Mouse (Mus musculus) c-Kit-positive CD71-positive TER-119-negative erythroid progenitor cells, embryonic 14.5 days (primary cell): Measurements from ENCODE around the gene Aagab.

Source experiments
- DNase-seq: peaks from one replicate; pipeline ENCODE4 v3.0.0-alpha.2; 2013; ENCODE audit warnings: low read depth

The Aagab gene

DNA sequence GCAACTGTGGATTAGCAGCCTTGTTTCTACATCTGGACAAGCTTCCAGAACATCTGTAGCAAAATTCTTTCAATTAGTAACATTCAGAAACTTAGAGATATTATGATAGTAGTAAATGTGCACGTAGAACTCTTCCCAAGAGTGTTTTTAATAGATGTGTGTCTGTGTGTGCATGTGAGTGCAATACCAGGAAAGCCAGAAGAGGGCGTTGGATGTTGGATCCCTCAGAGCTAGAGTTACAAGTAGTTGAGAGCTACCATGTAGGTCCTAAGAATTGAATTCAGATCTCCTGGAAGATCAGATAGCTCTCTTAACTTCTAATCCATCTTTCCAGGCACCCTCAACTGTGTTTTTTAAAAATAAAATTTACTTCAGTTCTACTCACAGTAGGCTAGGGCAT, 4.1 kb downstream of the Aagab start:
- DNase-seq: peak; percentile 30

- no peak for DNase-seq
These were observed 5.5 kb downstream of the Aagab start for GRCm38 (mm10) chr9:63608006-63608405.

- no peak for DNase-seq
These were observed 6.8 kb downstream of the Aagab start for GRCm38 (mm10) chr9:63609246-63609645.

GRCm38 (mm10) chr9:63609776-63610175, 7.3 kb downstream of the Aagab start:
- DNase-seq: no peak

- DNase-seq: no peak
These were observed 7.8 kb downstream of the Aagab start for GRCm38 (mm10) chr9:63610231-63610630.

DNA sequence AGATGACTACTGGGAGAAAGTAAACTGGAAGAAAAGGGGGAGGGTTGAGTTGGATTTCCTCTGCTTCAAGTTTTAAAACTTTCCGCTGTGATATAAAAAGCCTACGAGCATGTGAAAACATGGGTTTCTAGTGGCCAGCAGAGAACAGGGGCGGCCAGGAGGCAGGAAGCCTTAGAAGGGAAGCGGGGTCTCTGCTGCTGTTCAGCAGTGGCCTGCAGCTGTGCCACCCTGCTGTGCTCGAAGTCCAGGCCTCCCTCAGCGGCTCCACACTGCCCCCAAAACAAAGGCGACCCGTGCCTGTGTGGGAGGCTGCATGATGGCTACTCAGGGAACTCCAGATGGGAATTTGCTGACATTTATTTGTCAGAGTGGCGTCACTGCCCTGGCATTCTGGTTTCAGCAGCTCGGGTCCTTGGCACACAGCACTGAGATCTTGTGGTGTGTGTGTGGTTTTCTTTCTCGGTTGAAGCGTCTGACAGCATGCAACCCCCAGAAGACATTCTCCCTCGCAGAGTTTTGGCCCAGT, 8.4 kb downstream of the Aagab start:
- DNase-seq: no peak

GRCm38 (mm10) chr9:63611967-63612366, 9.5 kb downstream of the Aagab start:
- no peak for DNase-seq

DNA sequence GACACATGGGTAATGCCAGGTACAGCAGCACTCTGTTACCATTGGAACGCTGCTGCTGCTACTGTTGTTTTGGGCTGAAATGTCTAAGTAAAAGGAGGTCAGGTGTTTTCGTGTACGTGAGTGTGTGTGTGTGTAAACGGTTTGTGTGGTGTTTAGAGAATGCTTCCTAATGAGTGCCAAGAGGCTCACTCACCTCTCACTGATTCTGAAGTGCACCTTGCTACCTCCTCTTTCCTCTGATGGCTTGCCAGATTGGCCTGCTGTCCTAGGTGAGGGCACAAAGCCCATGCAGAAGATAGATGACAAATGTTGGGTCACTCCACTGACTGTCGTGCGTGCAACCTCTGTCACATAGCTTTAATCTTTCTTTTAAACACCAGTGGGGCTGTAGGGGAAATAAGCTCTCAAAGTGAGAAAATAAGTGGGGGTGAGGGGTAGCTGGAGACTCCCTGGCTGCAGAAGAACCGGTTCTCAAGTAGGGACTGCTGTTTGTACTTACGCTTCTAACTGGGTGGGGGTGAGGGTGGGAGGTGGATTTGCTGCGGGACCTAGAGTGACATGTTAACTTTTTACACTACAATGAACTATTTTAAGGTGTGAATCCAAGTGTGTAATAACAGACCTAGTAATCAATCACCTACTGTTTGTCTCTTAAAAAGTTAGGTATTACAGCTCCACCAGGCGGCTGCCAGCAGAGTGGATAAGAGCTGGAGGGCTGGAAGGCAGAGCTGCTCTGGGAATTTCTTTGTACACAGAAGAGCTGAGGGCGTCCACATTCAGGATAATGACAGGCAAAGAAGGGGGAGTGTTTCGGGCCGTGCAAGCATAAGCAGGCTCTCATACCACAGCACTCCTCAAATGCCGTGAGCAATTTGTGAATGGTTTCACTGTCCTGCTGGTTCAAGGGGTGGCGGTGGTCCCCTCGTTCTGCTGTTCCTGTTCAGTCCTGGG, 10.4 kb downstream of the Aagab start:
- DNase-seq: no peak

DNA sequence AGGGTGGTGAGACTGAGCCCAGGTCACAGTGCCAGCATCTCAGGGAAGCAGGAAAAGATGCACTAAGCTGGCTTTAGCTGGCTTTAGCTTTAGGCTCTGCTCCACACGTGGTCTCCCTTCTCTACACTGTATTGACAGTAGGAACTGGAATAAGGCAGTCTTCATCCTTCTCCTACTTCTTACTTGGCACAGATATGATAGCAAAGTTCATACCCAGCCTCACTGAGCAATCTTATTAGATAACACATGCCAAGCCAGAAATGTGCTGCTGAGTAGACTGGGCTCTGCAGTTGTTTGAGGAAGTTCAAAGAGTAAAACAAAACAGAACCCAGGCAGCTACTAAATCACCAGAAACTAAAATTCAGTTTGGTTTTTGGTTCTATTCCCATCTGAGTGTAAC, 11.1 kb downstream of the Aagab start:
- DNase-seq: no peak

GRCm38 (mm10) chr9:63614018-63614985, 11.8 kb downstream of the Aagab start:
- no peak for DNase-seq

GRCm38 (mm10) chr9:63617967-63618366, 15.5 kb downstream of the Aagab start:
- no peak for DNase-seq

DNA sequence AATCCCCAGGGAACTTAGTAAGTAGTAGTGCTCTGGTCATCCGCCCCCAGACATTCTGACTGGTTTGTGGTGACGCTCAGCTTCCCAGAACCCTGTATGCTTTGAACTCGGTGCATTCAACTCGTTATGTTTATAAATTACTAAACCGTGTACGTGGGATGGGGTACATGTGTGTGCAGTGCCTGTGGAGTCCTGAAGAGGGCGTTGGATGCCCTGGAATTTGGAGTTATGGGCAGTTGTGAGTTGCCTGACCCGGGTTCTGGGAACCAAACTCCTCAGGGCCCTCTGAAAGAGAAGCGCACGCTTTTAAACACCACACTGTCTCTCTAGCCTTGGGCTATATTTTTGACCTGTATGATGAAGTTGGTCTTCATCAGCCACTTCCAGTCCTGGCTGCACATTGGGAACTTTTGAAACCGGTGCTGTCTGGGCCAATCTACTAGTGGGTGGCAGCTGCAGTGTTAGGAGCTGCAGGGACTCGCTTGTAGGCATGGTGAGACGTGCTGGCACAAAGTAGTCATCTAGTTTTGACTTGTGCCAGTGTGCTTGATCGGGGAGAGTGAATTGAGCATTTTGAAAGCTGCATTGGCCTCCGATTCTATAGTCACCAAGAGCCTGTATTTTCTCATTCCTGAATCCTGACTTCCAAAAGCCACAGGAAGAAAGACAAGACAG, 21.6 kb downstream of the Aagab start:
- DNase-seq: no peak

GRCm38 (mm10) chr9:63625090-63625756, 22.8 kb downstream of the Aagab start:
- DNase-seq: no peak

DNA sequence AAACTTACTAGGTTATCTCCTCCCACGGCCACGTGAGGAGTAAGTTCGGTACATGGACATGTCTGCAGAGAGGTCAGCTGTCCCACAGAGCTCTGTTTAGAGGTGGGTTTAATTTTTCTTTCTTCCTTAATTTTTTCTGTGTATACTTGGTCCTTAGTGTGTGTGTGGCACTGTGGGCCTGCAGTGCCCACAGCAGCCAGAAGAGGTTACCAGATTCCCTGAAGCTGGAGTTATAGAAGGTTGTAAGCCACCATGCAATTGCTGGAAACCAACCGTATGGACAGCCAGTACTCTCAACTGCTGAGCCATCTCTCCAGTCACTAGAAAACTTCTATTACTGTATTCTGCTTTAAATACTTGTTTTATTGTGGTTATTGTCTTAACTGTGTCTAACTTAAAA, 29.6 kb downstream of the Aagab start:
- DNase-seq: no peak

DNA sequence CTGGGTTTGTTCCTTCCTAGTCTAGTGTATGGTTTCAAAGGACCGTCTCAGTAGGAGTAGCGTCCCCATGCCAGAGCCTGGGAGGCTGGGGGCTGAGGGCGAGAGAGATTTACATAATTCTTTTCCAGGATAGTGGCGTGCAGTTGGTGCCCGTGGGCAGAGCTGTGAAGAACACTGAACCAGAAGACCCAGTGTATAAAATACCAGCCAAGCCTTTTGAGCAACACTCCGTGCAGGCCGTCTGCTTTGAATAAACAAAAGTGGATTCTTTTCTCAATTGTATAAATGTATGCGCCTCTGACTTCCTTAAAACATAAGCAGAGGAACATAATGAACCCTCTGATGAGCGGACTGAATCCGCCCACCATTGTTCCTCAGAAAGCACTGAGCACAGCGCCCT, 30.5 kb downstream of the Aagab start:
- no peak for DNase-seq

GRCm38 (mm10) chr9:63633334-63633733, 30.9 kb downstream of the Aagab start:
- no peak for DNase-seq

DNA sequence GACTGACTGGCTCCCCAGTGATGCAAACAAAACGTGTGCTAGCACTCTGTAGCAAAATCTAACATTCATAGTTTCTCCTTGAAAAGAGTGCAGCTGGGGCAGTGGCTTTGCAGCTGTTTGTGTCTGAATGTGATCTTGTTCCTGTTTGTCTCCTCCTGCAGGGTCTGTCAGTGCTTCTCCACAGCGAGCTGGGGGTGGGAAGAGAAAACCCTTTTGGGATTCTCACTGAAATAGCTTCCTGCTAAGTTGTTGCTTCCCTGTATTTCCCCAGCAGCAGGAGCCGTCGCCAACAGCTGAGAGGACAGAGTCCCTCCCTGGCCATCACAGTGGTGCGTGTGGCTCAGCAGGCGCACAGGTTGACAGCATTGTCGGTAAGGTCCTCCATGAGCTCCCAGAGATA, 33.7 kb downstream of the Aagab start:
- DNase-seq: no peak

GRCm38 (mm10) chr9:63641983-63642646, 39.7 kb downstream of the Aagab start:
- DNase-seq: no peak

- DNase-seq: no peak
These were observed 41.6 kb downstream of the Aagab start for GRCm38 (mm10) chr9:63644011-63644410.

GRCm38 (mm10) chr9:63645084-63645483, 42.6 kb downstream of the Aagab start:
- no peak for DNase-seq
